Mouse (Mus musculus): ENCODE results near the gene Tnfaip8l1. TPM values are rescaled to one million over a fixed set of nuclear protein-coding genes. Genes with fewer than 3 reads are reported as not detected.

Gene Tnfaip8l1
- total RNA-seq, 2 experiments from 2014 or later = 7.8 to 8.9 TPM

- DNase-seq (ENCODE audit: low spot score in 2 of 2) = no peak
- intact Hi-C loops (cut with DNase I) = no loop called here
These were observed 48.8 kb downstream of the Tnfaip8l1 start for GRCm38 (mm10) chr17:56211090-56211489.

- intact Hi-C loops (cut with DNase I) = no loop called here
- no peak for DNase-seq (ENCODE audit: low spot score in 2 of 2)
These were observed 50.4 kb downstream of the Tnfaip8l1 start for GRCm38 (mm10) chr17:56212676-56213075.

- intact Hi-C loops (cut with DNase I) = no loop called here
- DNase-seq (ENCODE audit: low spot score in 2 of 2) = no peak
These were observed 52.0 kb downstream of the Tnfaip8l1 start for GRCm38 (mm10) chr17:56214229-56214628.

- DNase-seq (ENCODE audit: low spot score in 2 of 2) = no peak
- intact Hi-C loops (cut with DNase I) = loop anchor here (1.0 to 2.0 kb wide), 2 partner anchors 33 to 39 kb away; partner anchors contain the start of gene Fem1a
These were observed 55.4 kb downstream of the Tnfaip8l1 start for GRCm38 (mm10) chr17:56217670-56218069.

- intact Hi-C loops (cut with DNase I) = loop anchor here (1.0 to 2.0 kb wide), 2 partner anchors 32 to 38 kb away; partner anchors contain the start of gene Fem1a
- DNase-seq (ENCODE audit: low spot score in 2 of 2) = peak; percentile 90 to 97
These were observed 56.3 kb downstream of the Tnfaip8l1 start, which contains the start of gene Dpp9 for GRCm38 (mm10) chr17:56218377-56219191. Dpp9 (minus strand) TSS chr17:56218905.

- intact Hi-C loops (cut with DNase I) = loop anchor here (2.0 kb wide), 1 partner anchor 32 kb away; no protein-coding TSS in a partner anchor
- DNase-seq (ENCODE audit: low spot score in 2 of 2) = no peak
These were observed 57.0 kb downstream of the Tnfaip8l1 start for GRCm38 (mm10) chr17:56219251-56219650.

- DNase-seq (ENCODE audit: low spot score in 2 of 2) = no peak
- intact Hi-C loops (cut with DNase I) = loop anchor here (2.0 kb wide), 1 partner anchor 31 kb away; no protein-coding TSS in a partner anchor
These were observed 57.5 kb downstream of the Tnfaip8l1 start for GRCm38 (mm10) chr17:56219805-56220204.

Small RNA genes within 50 kb of the gene (microRNA-seq; reads per million reads assigned to microRNA genes)
- 0 to 0.34 reads per million in 2 experiments for gene Gm44397

Other genes starting within 250 kb of the Tnfaip8l1 start
- gene Zfp119b, start 213.0 kb upstream of the Tnfaip8l1 start, total RNA-seq (2021) = 1 to 10 TPM; 3.5 to 4.0 TPM
- 1 to 10 TPM; 2.1 to 2.5 TPM for gene Ebi3, start 209.8 kb upstream of the Tnfaip8l1 start, total RNA-seq (2021)
- gene Yju2, start 203.4 kb upstream of the Tnfaip8l1 start, total RNA-seq (2021) = 10 to 100 TPM; 15.0 to 15.3 TPM
- gene Shd, start 192.0 kb upstream of the Tnfaip8l1 start, total RNA-seq (2021) = 10 to 100 TPM; 30.9 to 34.4 TPM
- 10 to 100 TPM; 70.5 to 78.8 TPM for gene Fsd1, start 176.0 kb upstream of the Tnfaip8l1 start, total RNA-seq (2021)
- 1 to 10 TPM; 1.9 to 3.0 TPM for gene Stap2, start 156.9 kb upstream of the Tnfaip8l1 start, total RNA-seq (2021)
- gene Mpnd, start 156.8 kb upstream of the Tnfaip8l1 start, total RNA-seq (2021) = 100 to 1,000 TPM in 1 of 2 experiments, 10 to 100 TPM in 1; 97.4 to 104 TPM
- 10 to 100 TPM; 44.5 to 47.8 TPM for gene Sh3gl1, start 125.8 kb upstream of the Tnfaip8l1 start, total RNA-seq (2021)
- gene Chaf1a, start 122.0 kb upstream of the Tnfaip8l1 start, total RNA-seq (2021) = 1 to 10 TPM; 1.7 to 1.9 TPM
- gene Ubxn6, start 87.4 kb upstream of the Tnfaip8l1 start, total RNA-seq (2021) = 10 to 100 TPM; 77.0 to 77.7 TPM
- 100 to 1,000 TPM in 1 of 2 experiments, 10 to 100 TPM in 1; 90.8 to 109 TPM for gene Hdgfl2, start 82.8 kb upstream of the Tnfaip8l1 start, total RNA-seq (2021)
- 1 to 10 TPM; 1.4 to 1.6 TPM for gene Plin4, start 52.7 kb upstream of the Tnfaip8l1 start, total RNA-seq (2021)
- gene Plin5, start 44.9 kb upstream of the Tnfaip8l1 start, total RNA-seq (2021) = under 1 TPM; 0.64 to 0.87 TPM
- gene Lrg1, start 40.5 kb upstream of the Tnfaip8l1 start, total RNA-seq (2021) = 1 to 10 TPM; 3.1 to 3.5 TPM
- gene Sema6b, start 22.1 kb upstream of the Tnfaip8l1 start, total RNA-seq (2021) = 100 to 1,000 TPM; 131 TPM
- 10 to 100 TPM; 40.5 to 42.1 TPM for gene Mydgf, start 21.4 kb downstream of the Tnfaip8l1 start, total RNA-seq (2021)
- 10 to 100 TPM; 68.3 to 71.4 TPM for gene Dpp9, start 56.4 kb downstream of the Tnfaip8l1 start, total RNA-seq (2021)
- gene Fem1a, start 94.3 kb downstream of the Tnfaip8l1 start, total RNA-seq (2021) = 10 to 100 TPM; 33.5 to 34.1 TPM
- 1 to 10 TPM; 5.2 to 5.4 TPM for gene Ticam1, start 114.3 kb downstream of the Tnfaip8l1 start, total RNA-seq (2021)
- gene Plin3, start 130.4 kb downstream of the Tnfaip8l1 start, total RNA-seq (2021) = 10 to 100 TPM in 1 of 2 experiments, 1 to 10 TPM in 1; 7.6 to 10.3 TPM
- not detected for gene Arrdc5, start 137.8 kb downstream of the Tnfaip8l1 start, total RNA-seq (2021)
- gene Uhrf1, start 140.8 kb downstream of the Tnfaip8l1 start, total RNA-seq (2021) = 1 to 10 TPM in 1 of 2 experiments, under 1 TPM in 1; 0.69 to 1.1 TPM
- gene Kdm4b, start 163.6 kb downstream of the Tnfaip8l1 start, total RNA-seq (2021) = 10 to 100 TPM; 70.0 to 74.4 TPM

All from left cerebral cortex, postnatal 25 days (tissue).